Mouse (Mus musculus): ENCODE measurements around the gene Tpcn1.

Tpcn1 gene

GRCm38 (mm10) chr5:120550673-120551072, 37.8 kb downstream of the Tpcn1 start:
- DNase-seq: peak; percentile 48

- no peak for DNase-seq
These were observed 38.3 kb downstream of the Tpcn1 start for GRCm38 (mm10) chr5:120550137-120550536.

- no peak for DNase-seq
These were observed 40.1 kb downstream of the Tpcn1 start for GRCm38 (mm10) chr5:120548236-120548850.

- no peak for DNase-seq
These were observed 51.8 kb downstream of the Tpcn1 start for GRCm38 (mm10) chr5:120536632-120537031.

GRCm38 (mm10) chr5:120536046-120536445, 52.4 kb downstream of the Tpcn1 start:
- peak; percentile 62 for DNase-seq

GRCm38 (mm10) chr5:120534686-120535075, 53.8 kb downstream of the Tpcn1 start:
- DNase-seq: no peak

- DNase-seq: no peak
These were observed 54.3 kb downstream of the Tpcn1 start for GRCm38 (mm10) chr5:120534071-120534685.

- no peak for DNase-seq
These were observed 56.8 kb downstream of the Tpcn1 start for GRCm38 (mm10) chr5:120531631-120532030.

GRCm38 (mm10) chr5:120527296-120527964, 61.0 kb downstream of the Tpcn1 start:
- DNase-seq: no peak

- DNase-seq: no peak
These were observed 62.2 kb downstream of the Tpcn1 start for GRCm38 (mm10) chr5:120526311-120526710.

GRCm38 (mm10) chr5:120525737-120526136, 62.7 kb downstream of the Tpcn1 start:
- no peak for DNase-seq

- DNase-seq: no peak
These were observed 63.7 kb downstream of the Tpcn1 start for GRCm38 (mm10) chr5:120524736-120525135.

GRCm38 (mm10) chr5:120522649-120523048, 65.8 kb downstream of the Tpcn1 start:
- DNase-seq: no peak

- DNase-seq: no peak
These were observed 70.9 kb downstream of the Tpcn1 start for GRCm38 (mm10) chr5:120517552-120517951.

- no peak for DNase-seq
These were observed 72.1 kb downstream of the Tpcn1 start for GRCm38 (mm10) chr5:120516221-120516984.

- no peak for DNase-seq
These were observed 73.0 kb downstream of the Tpcn1 start for GRCm38 (mm10) chr5:120515451-120515850.

GRCm38 (mm10) chr5:120514754-120515153, 73.7 kb downstream of the Tpcn1 start:
- no peak for DNase-seq

- DNase-seq: no peak
These were observed 74.3 kb downstream of the Tpcn1 start for GRCm38 (mm10) chr5:120514031-120514677.

GRCm38 (mm10) chr5:120512911-120513555, 75.4 kb downstream of the Tpcn1 start:
- DNase-seq: no peak

- DNase-seq: no peak
These were observed 76.7 kb downstream of the Tpcn1 start for GRCm38 (mm10) chr5:120511643-120512220.

- DNase-seq: peak; percentile 86
These were observed 77.4 kb downstream of the Tpcn1 start, which contains the start of gene Slc8b1 for GRCm38 (mm10) chr5:120510982-120511642. TSS of gene Slc8b1 (plus strand) at chr5:120511168.
